Mouse (Mus musculus) CH12.LX (cell line): ENCODE results near the gene 2410015M20Rik. TPM values are rescaled to one million over a fixed set of nuclear protein-coding genes. Genes with fewer than 3 reads are reported as not detected.

ENCODE experiments used
- DNase-seq: peaks from one replicate; pipeline ENCODE4 v3.0.0-alpha.2; 2013; ENCODE audit errors: extremely low read depth
- H3K27ac ChIP-seq: 2 replicates; pipeline ENCODE4 v1.5.1; 2012; ENCODE audit warnings: low read depth, mild to moderate bottlenecking, control low read depth, moderate library complexity; ENCODE audit not compliant: insufficient read depth
- H3K27me3 ChIP-seq: replicated peaks from 2 replicates; pipeline ENCODE3; 2012; ENCODE audit warnings: inconsistent platforms
- H3K36me3 ChIP-seq, 2 experiments: replicated peaks in 1 of 2; 2 replicates each; pipeline versions ENCODE3 to v1.6.1; 2012; ENCODE audit warnings: inconsistent platforms in 1 of 2, low read length in 1 of 2, mild to moderate bottlenecking in 1 of 2, mixed read lengths in 1 of 2, moderate library complexity in 1 of 2; ENCODE audit not compliant: control insufficient read depth in 1 of 2, insufficient read depth in 1 of 2
- H3K4me1 ChIP-seq, 2 experiments: 2 replicates each; pipeline ENCODE4 v1.6.1; 2012; ENCODE audit warnings: inconsistent platforms in 1 of 2, moderate library complexity in 1 of 2; ENCODE audit not compliant: insufficient read depth in 2 of 2, control insufficient read depth in 1 of 2
- H3K4me2 ChIP-seq: 2 replicates; pipeline ENCODE4 v1.6.1; 2012; ENCODE audit warnings: low read depth, mild to moderate bottlenecking, control low read depth; ENCODE audit not compliant: poor library complexity, insufficient read depth, severe bottlenecking
- H3K4me3 ChIP-seq, 3 experiments: fragments of 150-350 bp in 1 of 3; sonication (generic) in 1 of 3; replicated peaks in 1 of 3; 2 replicates each; pipeline versions ENCODE3 to v1.5.1; 2011 to 2012; ENCODE audit warnings: low read depth in 2 of 3, low read length in 2 of 3, mild to moderate bottlenecking in 2 of 3, moderate library complexity in 2 of 3, control low read depth in 1 of 3, improper control_type of control experiment in 1 of 3, inconsistent platforms in 1 of 3, mixed read lengths in 1 of 3; ENCODE audit not compliant: poor library complexity in 1 of 3
- H3K79me2 ChIP-seq: replicated peaks from 2 replicates; pipeline ENCODE4 v1.6.1; 2012; ENCODE audit warnings: mild to moderate bottlenecking, moderate library complexity; ENCODE audit not compliant: control insufficient read depth, poor library complexity, insufficient read depth, severe bottlenecking; ENCODE audit errors: extremely low read depth
- H3K9ac ChIP-seq: 2 replicates; pipeline ENCODE4 v1.6.1; 2012; ENCODE audit warnings: low read depth, mild to moderate bottlenecking, control low read depth, moderate library complexity; ENCODE audit not compliant: insufficient read depth
- H3K9me3 ChIP-seq: replicated peaks from 2 replicates; pipeline ENCODE3; 2012; ENCODE audit warnings: low read length, inconsistent platforms, mixed read lengths
- CHD1 ChIP-seq: IDR thresholded peaks from 2 replicates; pipeline ENCODE4 v1.6.1; 2012; ENCODE audit warnings: low read depth, low read length, improper control_type of control experiment, inconsistent platforms
- CTCF ChIP-seq, 2 experiments: IDR thresholded peaks in 1 of 2; conservative IDR thresholded peaks in 1 of 2; 2 replicates each; pipeline ENCODE4 v1.5.1; 2011 to 2012; ENCODE audit warnings: low read depth in 2 of 2, low read length in 2 of 2, improper control_type of control experiment in 1 of 2, inconsistent platforms in 1 of 2, mild to moderate bottlenecking in 1 of 2, moderate library complexity in 1 of 2
- E2F4 ChIP-seq: IDR thresholded peaks from 2 replicates; pipeline ENCODE4 v1.6.1; 2011; ENCODE audit warnings: low read depth, low read length, improper control_type of control experiment; ENCODE audit not compliant: insufficient replicate concordance
- ELF1 ChIP-seq: IDR thresholded peaks from 2 replicates; pipeline ENCODE4 v1.6.1; 2014; ENCODE audit warnings: low read depth, mild to moderate bottlenecking, inconsistent platforms, low read length, improper control_type of control experiment
- EP300 ChIP-seq: IDR thresholded peaks from 2 replicates; pipeline ENCODE4 v1.6.1; 2011; ENCODE audit warnings: low read length, improper control_type of control experiment
- KAT2A ChIP-seq: IDR thresholded peaks from 2 replicates; pipeline ENCODE4 v1.6.1; 2012; ENCODE audit warnings: low read length, improper control_type of control experiment, inconsistent platforms; ENCODE audit not compliant: insufficient replicate concordance
- MAFK ChIP-seq: IDR thresholded peaks from 2 replicates; pipeline ENCODE4 v1.6.1; 2011; ENCODE audit warnings: low read length, improper control_type of control experiment; ENCODE audit not compliant: insufficient replicate concordance
- MAZ ChIP-seq: IDR thresholded peaks from 2 replicates; pipeline ENCODE4 v1.6.1; 2012; ENCODE audit warnings: low read depth, mild to moderate bottlenecking, inconsistent platforms, low read length, improper control_type of control experiment, moderate library complexity
- MEF2A ChIP-seq: IDR thresholded peaks from 2 replicates; pipeline ENCODE4 v1.6.1; 2014; ENCODE audit warnings: low read depth, mild to moderate bottlenecking, inconsistent platforms, low read length, improper control_type of control experiment, borderline replicate concordance
- MXI1 ChIP-seq: IDR thresholded peaks from 2 replicates; pipeline ENCODE4 v1.6.1; 2011; ENCODE audit warnings: mild to moderate bottlenecking, low read depth, low read length, improper control_type of control experiment
- NELFE ChIP-seq: IDR thresholded peaks from 2 replicates; pipeline ENCODE4 v1.6.1; 2011; ENCODE audit warnings: low read depth, low read length, improper control_type of control experiment
- PAX5 ChIP-seq: IDR thresholded peaks from 2 replicates; pipeline ENCODE4 v1.6.1; 2012; ENCODE audit warnings: low read length, inconsistent platforms, mixed read lengths
- POLR2A ChIP-seq: IDR thresholded peaks from 2 replicates; pipeline ENCODE4 v1.6.1; 2011; ENCODE audit warnings: low read depth, mild to moderate bottlenecking, improper control_type of control experiment, low read length
- POLR2AphosphoS2 ChIP-seq: IDR thresholded peaks from 2 replicates; pipeline ENCODE4 v1.6.1; 2011; ENCODE audit warnings: low read depth, low read length, improper control_type of control experiment
- RAD21 ChIP-seq: IDR thresholded peaks from 2 replicates; pipeline ENCODE4 v1.6.1; 2011; ENCODE audit warnings: low read depth, mild to moderate bottlenecking, low read length, improper control_type of control experiment, moderate library complexity
- RCOR1 ChIP-seq: conservative IDR thresholded peaks from 2 replicates; pipeline ENCODE4 v1.6.1; 2012; ENCODE audit warnings: low read depth, mild to moderate bottlenecking, inconsistent platforms, low read length, improper control_type of control experiment
- SIN3A ChIP-seq: IDR thresholded peaks from 2 replicates; pipeline ENCODE4 v1.6.1; 2012; ENCODE audit warnings: low read length, improper control_type of control experiment, inconsistent platforms
- SMC3 ChIP-seq: IDR thresholded peaks from 2 replicates; pipeline ENCODE4 v1.6.1; 2011; ENCODE audit warnings: low read depth, low read length, improper control_type of control experiment
- TBP ChIP-seq: conservative IDR thresholded peaks from 2 replicates; pipeline ENCODE4 v1.6.1; 2011; ENCODE audit warnings: low read depth, low read length, improper control_type of control experiment
- UBTF ChIP-seq: IDR thresholded peaks from 2 replicates; pipeline ENCODE4 v1.6.1; 2012; ENCODE audit warnings: low read depth, mild to moderate bottlenecking, inconsistent platforms, low read length, improper control_type of control experiment, moderate library complexity
- USF1 ChIP-seq: IDR thresholded peaks from 2 replicates; pipeline ENCODE4 v1.6.1; 2014; ENCODE audit warnings: low read depth, mild to moderate bottlenecking, inconsistent platforms, low read length, improper control_type of control experiment
- ZKSCAN1 ChIP-seq: IDR thresholded peaks from 2 replicates; pipeline ENCODE4 v1.6.1; 2012; ENCODE audit warnings: low read depth, inconsistent platforms, low read length, improper control_type of control experiment, borderline replicate concordance
- ZMIZ1 ChIP-seq: IDR thresholded peaks from 2 replicates; pipeline ENCODE4 v1.6.1; 2012; ENCODE audit warnings: low read depth, mild to moderate bottlenecking, inconsistent platforms, low read length, improper control_type of control experiment
- dilution Hi-C: fragments of 300-500 bp; cut with MboI; formaldehyde crosslinking; loops from 2 replicates; pipeline ENCODE4 v1.14.3; 2020; ENCODE audit warnings: low sequenced_read_pairs; ENCODE audit not compliant: extremely low pct_unique_long_range_greater_than_20kb, extremely low pct_ligation_motif_present
- in situ Hi-C: fragments of 300-500 bp; cut with MboI; formaldehyde crosslinking; loops from 3 replicates; pipeline ENCODE4 v1.14.3; 2019; ENCODE audit warnings: low sequenced_read_pairs, low pct_ligation_motif_present, low pct_unique_long_range_greater_than_20kb, mixed read lengths
- polyA plus RNA-seq: library from polyadenylated mRNA; unstranded; fragments of >175 nt; gene quantifications from 2 replicates; pipeline ENCODE4 v1.2.1, GENCODE M21; 2012; ENCODE audit warnings: low read depth; ENCODE audit not compliant: insufficient read length
- total RNA-seq, 2 experiments: library from RNA; depleted of rRNA; stranded (reverse); fragments of 300-350 nt in 1 of 2; fragments of >200 nt in 1 of 2; gene quantifications; 2 replicates each; pipeline ENCODE4 v1.2.3; 2012 to 2014

The 2410015M20Rik gene
- total and polyA plus RNA-seq, 3 experiments: 154 to 272 (median 202) TPM

- H3K9ac ChIP-seq: no peak overlapping the region
- peaks cover 0 to 10% of the 10 kb centered on the region in 2 experiments; a peak in 2 of 4 replicates for H3K4me1 ChIP-seq
- no peak overlapping the region for H3K27ac ChIP-seq
- no peak for TF ChIP-seq E2F4
- no peak for TF ChIP-seq ZKSCAN1
- no peak for TF ChIP-seq POLR2AphosphoS2
- no peak for TF ChIP-seq ZMIZ1
- no peak for TF ChIP-seq EP300
- no peak for TF ChIP-seq POLR2A
- TF ChIP-seq RCOR1: no peak
- no peak for TF ChIP-seq MAFK
- TF ChIP-seq PAX5: no peak
- no peak for TF ChIP-seq SIN3A
- TF ChIP-seq USF1: no peak
- no peak for TF ChIP-seq MXI1
- no peak for TF ChIP-seq SMC3
- no peak for TF ChIP-seq KAT2A
- TF ChIP-seq, all 38 proteins: peak for 0
- Histone ChIP-seq H3K4me2 (no peak overlapping the region), H3K4me3 (no peak overlapping the region), H3K36me3 (peaks cover 80 to 90% of the 10 kb centered on the region in 2 experiments), H3K9me3 (no peaks in the 10 kb centered on the region), H3K27me3 (no peaks in the 10 kb centered on the region), H3K79me2 (peaks cover 6% of the 10 kb centered on the region; the same call in 1 of the 2 replicates)
- no peak for DNase-seq
- dilution Hi-C loops: no loop called here
- in situ Hi-C loops: no loop called here
These were observed 6.1 kb downstream of the 2410015M20Rik start for GRCm38 (mm10) chr17:56603186-56604069.

- Histone ChIP-seq H3K79me2 (peaks cover 42% of the 10 kb centered on the region), H3K4me1 (0 out of 4 replicates have a peak, but pooled peaks cover 0 to 5% of the 10 kb centered on the region in 2 experiments), H3K27me3 (no peaks in the 10 kb centered on the region), H3K9ac (no peak overlapping the region), H3K36me3 (peaks cover 93 to 95% of the 10 kb centered on the region in 2 experiments), H3K4me3 (no peak overlapping the region), H3K27ac (no peak overlapping the region), H3K9me3 (no peaks in the 10 kb centered on the region), H3K4me2 (no peak overlapping the region)
- DNase-seq: no peak
- dilution Hi-C loops (no loop called here), in situ Hi-C loops (no loop called here)
- TF ChIP-seq MAZ: no peak
- TF ChIP-seq RAD21: no peak
- no peak for TF ChIP-seq CHD1
- TF ChIP-seq NELFE: no peak
- TF ChIP-seq ZKSCAN1: no peak
- TF ChIP-seq E2F4: no peak
- TF ChIP-seq UBTF: no peak
- no peak for TF ChIP-seq CTCF (conservative IDR thresholded peaks at IDR 0.05 in 1 of 2, IDR thresholded peaks at IDR 0.05 in 1 of 2; ENCODE audit: low read depth in 2 of 2, low read length in 2 of 2)
- TF ChIP-seq POLR2A: no peak
- no peak for TF ChIP-seq MEF2A
- TF ChIP-seq RCOR1: no peak
- no peak for TF ChIP-seq ELF1
- no peak for TF ChIP-seq MXI1
- TF ChIP-seq TBP: no peak
- no peak for TF ChIP-seq ZMIZ1
These were observed 15.9 kb downstream of the 2410015M20Rik start for GRCm38 (mm10) chr17:56593527-56594271.
